Mouse (Mus musculus) cortical plate, adult 2 months (tissue): Measurements from ENCODE around the gene Trim75.

Source experiments
- CTCF ChIP-seq: fragments of 200-500 bp; IDR thresholded peaks from 2 replicates; pipeline ENCODE4 v1.5.1; 2011; ENCODE audit warnings: mild to moderate bottlenecking, control low read depth, low read length; ENCODE audit not compliant: insufficient read depth; ENCODE audit errors: extremely low read depth
- POLR2A ChIP-seq: fragments of 200-500 bp; IDR thresholded peaks from 2 replicates; pipeline ENCODE4 v1.6.1; 2011; ENCODE audit warnings: mild to moderate bottlenecking, low read length, control low read depth; ENCODE audit not compliant: insufficient read depth; ENCODE audit errors: extremely low read depth

GRCm38 (mm10) chr8:64946441-64946819 is 41.2 kb downstream of the Trim75 start:
- TF ChIP-seq CTCF = no peak
- TF ChIP-seq POLR2A = no peak
